Mouse (Mus musculus) testis, postnatal 14 days (tissue): Measurements from ENCODE around the gene 9930021J03Rik.

ENCODE experiments used
- DNase-seq: peaks from one replicate; pipeline ENCODE4 v3.0.0; 2021; ENCODE audit warnings: low spot score

The 9930021J03Rik gene

DNA sequence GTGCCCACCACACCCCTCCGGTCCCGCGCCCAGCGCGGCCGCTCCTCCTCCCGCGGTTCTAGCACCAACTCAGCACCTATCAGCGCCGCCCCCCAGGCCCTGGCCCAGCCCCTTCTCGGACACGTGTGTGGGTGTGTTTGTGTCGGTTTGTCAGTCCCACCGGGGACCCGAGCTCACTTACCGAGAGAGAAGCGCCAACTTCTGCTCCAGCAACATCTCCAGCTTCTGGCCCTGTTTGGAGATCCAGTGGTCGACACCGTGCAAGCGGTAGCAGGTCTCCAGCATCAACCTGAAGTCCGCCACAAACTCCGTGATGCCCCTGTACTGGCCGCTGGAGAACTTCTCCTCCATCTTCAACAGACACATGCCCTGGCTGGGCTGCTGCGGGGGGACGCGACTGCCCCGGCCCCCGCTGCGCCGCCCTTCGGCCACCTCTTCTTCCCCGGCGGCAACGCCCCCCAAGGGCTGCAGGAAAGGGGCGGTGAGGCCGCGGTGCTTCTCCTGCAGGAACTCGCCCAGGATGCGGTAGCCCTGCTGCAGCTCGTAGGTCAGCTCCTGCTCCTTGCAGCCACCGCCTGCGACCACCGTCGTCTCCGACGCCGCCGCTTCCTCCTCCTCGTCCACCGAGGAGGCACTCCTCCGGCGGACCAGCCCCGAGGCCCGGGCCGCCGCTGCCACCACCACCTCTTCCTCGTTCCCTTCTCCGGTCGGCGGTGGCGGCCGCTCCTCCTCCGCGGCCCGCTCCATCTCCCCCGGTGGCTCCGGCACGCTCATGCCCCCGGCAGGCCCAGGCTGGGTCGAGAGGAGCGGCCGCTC is 480 bp downstream of the 9930021J03Rik start:
- peak; percentile 79 for DNase-seq

DNA sequence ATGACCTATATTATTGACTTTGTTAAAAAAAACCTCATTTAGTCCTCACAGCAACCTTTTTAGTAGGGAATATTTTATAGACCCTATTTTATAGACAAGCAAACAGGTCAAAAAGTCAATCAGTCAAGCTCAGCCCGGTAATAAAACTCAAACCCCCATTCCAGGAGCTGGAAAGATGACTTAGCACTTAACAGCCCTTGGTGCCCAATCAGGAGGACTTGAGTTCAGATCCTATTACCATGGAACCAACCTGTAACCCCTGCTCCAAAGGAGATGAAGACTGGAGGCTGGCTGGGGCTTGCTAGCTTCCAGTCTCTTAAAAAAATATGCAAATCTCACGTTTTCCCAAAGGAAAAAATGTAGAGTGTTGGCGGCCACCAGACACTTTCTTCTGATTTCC is 1.8 kb downstream of the 9930021J03Rik start:
- DNase-seq = no peak

DNA sequence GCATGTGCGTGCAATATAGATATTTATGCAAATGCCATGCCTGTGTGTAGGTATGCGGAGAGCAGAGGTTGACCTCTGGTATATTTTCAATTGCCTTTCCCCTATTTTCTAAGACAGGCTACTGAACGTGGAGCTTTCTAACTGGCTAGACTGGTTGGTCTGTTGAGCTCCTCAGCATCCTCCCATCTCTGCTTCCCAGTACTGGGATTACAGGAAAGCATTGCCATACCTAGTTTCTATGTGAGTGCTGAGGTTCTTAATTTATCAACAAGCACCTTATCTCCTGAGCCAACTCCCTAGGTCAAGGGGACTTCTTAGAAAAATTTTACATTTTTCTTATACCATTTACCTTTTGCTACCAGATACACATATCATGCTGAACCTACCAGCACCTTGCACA is 8.4 kb downstream of the 9930021J03Rik start:
- no peak for DNase-seq

DNA sequence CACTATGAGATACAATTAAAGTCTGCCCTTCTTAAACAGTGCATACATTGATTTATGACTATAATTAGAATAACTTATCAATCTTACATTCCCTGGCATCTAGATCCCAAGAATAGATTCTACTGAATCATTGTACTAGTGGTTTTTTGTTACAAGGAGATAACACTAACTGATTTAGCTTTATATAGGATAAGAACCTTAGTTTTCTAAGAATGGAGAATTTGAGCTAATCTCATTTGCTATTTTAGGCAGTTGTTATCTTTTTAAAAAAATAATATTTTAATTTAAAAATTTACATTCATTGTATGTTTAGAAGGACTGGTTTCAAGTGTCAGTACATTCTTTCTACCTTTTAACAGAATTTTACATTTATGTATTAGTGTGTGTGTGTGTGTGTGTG is 17.8 kb downstream of the 9930021J03Rik start:
- DNase-seq = no peak

DNA sequence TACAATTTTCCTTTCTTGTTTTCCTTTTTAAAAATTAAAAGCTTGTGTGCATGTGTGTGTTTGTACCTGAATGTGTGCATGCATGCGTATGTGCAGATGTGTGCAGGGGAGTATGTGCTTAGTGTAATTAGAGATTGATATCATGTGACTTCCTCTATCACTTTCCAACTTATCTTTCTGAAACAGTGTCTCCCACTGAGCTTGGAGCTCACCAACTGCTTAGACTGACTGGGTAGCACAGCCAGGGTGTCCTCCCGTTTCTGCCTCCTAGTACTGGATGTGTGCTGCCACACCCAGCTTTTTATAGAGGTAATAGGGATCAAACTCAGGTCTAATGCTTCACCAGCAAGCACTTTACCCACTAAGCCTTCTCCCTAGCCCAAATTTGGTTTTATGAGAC is 22.9 kb downstream of the 9930021J03Rik start:
- no peak for DNase-seq

DNA sequence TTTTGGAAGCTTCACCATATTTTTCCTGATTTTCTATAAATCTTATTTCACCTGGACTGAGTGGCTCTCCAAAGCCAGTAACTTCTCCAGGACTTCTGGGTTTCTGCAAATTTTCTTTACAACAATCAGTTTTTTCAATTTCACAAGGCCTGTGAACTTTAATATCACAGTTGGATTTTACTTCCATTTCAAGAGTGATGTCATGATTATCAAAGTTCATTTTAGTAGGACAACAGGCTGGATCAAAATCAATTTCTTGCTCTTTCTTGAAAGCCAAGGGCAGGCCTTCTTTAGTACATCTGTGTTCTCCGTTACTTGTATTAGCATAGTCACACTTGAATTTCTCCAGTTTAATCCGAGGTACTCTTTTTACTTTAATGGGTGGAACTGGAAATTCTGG is 51.9 kb downstream of the 9930021J03Rik start:
- DNase-seq = no peak

DNA sequence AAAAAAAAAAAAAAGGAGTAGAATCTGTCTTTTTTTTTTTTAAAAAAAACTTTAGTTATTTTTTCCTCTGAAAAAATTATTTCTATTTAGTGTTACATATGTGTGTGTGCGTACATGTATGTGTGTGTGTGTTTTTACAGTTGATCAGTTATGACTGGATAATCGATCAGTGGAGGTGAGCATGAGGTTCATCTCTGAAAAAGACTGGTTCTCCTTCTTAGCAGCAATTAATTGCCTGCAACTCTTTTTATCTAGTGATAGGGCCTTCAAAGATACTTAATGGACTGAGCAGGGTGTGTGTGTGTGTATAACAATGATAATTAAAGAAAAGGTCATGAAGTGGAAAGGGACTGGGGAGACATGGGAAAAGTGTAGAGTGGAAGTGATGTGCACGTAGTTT is 54.8 kb downstream of the 9930021J03Rik start:
- no peak for DNase-seq

DNA sequence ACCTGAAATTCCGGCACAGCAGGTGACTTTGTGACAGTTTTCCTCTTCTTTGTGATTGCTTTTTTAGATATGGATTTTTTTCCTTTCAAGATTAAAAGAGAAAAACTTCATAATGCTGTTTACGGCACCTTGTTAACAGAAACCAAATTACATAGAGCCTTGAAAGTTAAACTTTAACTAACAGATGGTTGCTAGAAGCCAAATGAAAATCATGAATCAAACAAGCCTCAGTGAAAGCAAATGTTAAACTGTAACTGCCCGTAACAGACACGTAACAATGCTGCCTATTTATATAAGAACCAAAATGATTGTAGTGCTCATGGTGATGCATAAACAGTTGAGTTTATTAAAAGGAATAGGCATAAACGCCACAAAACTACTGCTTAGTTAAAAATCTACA is 62.3 kb downstream of the 9930021J03Rik start:
- DNase-seq = no peak

DNA sequence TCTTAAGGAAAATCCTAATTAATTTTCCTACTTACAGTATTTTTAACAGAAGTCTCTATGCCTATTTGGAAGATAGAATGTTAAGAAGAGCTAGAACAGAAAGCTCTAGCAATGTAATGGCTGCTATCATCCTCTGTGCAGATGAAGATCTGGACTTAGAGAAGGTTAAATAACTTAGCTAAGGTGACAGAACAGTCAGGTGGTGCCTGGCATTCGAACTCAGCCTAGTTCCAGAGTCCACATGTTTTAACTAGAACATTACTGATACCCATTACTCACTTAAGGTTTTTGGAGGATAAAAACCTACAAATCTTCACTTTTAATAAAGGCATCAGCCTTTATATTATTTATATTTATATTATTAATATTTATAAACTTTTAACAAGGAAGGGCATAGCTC is 65.1 kb downstream of the 9930021J03Rik start:
- no peak for DNase-seq

DNA sequence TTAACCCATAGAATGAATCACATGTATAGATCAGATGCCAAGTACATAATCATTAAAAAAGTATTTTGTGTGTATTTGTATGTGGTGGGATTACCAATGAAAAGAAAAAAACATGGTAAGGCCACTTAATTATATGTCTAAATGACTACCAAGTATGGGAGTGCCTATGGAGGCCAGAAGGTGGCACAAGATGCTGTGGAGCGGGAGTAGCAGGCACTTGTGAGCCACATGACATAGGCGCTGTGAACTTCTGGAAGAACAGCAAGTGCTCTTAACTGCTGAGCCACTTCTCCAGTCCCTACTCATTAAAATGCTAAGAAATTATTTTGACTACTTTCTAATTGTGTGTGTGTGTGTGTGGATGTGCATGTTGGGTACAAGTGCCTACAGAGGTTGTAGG is 66.2 kb downstream of the 9930021J03Rik start:
- no peak for DNase-seq

DNA sequence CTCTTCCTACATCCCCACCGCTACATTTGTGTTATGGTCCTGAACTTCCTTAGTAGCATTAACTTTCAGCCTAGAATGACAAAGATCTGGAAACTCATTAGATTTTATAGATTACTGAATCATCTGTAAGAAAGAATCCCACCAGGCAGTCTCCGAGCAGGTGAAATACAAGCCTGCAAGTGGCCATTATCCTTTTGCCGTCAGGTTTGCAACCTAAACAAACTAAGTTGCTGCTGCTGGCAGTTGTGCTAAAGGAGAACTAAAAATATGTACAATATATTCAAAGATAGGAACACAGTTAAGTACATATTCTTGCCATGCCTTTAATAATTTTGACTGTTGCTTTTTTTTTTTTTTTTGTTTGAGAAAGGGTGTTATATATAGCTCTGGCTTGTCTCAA is 70.4 kb downstream of the 9930021J03Rik start:
- no peak for DNase-seq

DNA sequence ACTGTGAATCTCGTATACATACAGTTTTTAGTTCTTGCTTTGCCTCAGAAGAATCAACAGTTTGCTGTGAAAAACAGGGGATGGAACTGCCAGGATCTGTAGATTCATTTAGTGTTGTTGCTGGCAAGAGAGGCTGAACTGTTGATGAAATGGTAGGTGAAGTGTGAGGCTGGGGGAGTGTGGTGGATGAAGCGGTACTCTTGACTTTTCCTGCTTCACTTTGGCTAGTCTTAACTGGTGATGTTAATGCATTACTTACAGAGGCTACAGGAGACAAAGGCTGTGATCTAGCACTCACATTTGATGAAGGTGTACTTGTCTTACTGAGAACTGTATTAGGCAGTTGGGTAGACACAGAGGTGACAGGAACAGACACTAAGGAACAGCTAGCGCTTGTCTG is 87.3 kb downstream of the 9930021J03Rik start:
- no peak for DNase-seq

DNA sequence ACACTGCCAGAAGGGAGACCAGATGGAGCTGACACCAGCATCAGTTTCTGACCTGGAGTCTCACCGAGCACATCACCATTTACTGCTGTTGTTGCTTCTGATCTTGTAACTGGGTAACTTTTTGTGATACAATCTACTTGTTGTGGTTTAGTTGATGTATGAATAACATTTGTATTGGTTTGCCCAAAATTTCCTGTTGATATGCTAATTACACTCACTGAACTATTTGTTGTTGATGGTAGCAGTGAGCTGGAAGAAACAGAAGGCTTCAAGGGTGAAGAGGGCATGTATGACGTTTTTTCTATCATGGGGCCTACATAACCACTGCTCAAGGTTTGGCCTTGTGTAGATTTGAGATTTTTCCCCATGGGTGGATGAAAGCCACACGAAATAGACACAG is 87.9 kb downstream of the 9930021J03Rik start:
- DNase-seq = no peak

DNA sequence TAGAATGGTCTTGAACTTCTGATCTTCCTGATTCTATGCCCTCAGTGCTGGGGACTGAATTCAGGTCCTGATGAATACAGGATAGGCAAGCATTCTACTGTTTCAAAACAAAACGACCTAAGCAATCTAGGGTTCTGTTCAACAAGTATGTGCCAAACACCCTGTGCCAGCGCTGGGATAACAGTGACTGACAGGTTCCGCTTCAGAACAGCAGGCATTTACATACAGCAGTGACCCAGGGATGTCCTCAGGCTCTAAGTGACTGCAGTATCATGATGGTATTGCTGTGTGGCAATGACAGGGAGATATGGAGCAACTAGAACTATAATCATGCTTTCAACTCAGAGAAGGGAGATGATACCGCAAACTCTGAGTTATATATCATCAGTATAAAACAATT is 92.3 kb downstream of the 9930021J03Rik start:
- no peak for DNase-seq

DNA sequence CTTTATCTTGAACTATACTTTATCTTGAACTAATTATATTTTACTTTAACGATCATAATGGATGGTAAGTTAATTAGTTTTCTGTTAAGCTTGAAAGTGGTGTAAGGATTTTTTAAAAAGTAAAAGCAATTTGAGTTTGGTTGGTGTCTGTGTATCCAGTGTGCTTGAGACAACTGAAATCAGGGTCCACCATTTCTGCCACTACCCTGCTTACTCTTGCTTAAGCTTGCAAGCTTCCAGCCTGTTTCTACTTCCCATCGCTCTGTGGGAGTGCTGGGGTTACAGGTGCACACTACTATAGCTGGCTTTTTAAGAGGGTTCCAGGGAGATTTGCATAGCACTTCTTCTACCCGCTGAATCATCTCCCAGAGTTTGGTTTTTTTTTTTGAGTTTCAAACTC is 96.3 kb downstream of the 9930021J03Rik start:
- DNase-seq = no peak

DNA sequence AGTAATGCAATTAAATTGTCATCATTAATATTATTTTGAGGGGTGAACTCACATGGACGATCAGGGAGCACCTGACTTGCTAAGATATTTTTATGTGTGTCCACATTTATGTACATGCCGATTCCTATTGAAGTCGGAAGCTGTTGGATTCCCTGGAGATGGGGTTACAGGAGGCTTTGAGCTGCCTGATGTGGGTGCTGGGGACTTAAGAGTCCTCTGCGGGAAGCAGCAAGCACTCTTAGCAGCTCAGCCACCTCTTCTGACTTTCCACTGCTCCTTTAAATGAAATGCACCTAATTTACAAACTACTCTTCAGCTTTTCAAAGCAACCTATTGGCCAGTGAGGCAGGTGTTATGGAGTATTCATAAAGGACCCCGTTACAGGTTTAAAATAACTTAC is 97.3 kb downstream of the 9930021J03Rik start:
- no peak for DNase-seq

DNA sequence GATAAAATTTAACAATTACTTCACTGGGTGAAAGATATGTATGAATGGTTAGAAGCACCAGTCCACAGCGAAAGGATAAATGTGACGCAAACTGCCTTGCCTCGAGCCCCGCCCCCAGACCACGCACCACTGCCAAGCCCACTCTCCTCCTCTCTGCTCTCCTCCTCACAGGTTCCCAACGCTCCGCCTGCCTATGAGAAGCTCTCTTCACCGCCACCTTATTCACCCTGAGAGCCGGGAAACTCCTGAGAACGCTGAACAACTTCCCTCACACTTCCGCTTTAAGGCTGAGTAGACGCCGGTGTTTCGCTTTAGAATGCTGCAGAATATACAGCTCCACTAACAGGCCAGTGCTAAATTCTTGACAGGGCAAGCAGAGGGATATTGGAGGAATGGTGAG is 97.8 kb downstream of the 9930021J03Rik start:
- DNase-seq = no peak

DNA sequence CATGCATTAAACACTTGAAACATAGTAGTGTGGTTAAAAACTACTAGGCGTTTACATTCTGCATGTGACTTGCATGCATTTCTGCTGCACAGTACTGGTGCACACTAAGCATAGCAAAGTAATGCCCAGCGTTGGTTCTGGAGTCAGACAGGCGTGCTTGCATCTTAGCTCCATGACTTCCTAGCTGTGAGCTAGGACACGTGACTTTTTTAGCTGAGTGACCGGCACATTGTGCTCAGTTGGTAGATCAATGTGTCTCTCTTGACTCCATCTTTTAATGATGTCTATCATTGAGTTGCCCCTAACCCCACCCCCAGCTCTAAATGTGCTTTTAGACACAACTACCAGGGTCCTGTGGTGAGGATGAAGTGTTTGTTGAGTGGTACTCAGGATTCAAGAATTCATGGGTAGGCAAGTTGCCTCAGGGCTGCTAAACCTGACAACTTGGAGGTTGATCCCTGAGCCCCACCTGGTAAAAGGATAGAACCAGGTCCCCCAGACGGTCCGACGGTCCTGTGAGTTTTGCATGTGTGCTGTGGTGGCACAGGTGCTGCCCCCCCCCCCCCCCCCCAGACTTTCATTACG is 98.4 kb downstream of the 9930021J03Rik start:
- DNase-seq = no peak

DNA sequence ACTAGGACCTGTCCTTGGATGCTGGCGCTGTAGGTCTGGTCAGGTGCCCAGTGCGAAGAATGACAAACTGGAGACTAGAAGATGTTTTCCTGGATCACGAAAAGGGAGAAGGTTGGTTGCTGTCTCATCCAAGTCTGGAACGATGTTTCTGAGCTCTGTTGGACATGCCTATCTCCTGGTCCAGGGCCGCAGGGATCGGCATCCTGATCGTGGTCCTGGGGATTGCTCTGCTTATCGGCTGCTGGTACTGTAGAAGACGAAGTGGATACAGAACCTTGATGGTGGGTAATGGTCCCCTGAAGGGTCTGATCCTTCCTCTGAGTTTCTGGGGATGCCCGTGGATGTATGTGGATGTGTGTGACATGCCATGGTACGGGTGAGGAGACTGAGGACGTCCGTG is 101.4 kb downstream of the 9930021J03Rik start:
- DNase-seq = no peak

DNA sequence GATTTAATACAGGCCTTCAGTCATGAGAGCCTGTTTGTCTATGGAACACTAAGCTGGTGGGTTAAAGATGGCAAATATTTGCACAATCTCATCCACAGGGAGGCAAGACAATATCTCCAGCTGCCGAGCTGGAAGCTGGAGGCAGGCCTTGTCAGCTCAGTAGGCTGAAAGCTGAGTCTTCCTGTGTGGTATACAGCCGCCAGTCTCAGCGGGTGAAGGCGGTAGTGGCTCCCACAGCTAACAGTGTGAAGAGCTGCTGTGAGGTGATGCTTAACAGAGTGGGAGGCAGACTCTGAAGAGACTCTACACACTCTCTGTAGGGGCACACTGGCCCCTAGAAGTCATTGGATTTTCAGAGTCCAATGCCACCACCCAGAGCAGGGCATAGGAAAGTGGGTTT is 104.1 kb downstream of the 9930021J03Rik start:
- DNase-seq = no peak

DNA sequence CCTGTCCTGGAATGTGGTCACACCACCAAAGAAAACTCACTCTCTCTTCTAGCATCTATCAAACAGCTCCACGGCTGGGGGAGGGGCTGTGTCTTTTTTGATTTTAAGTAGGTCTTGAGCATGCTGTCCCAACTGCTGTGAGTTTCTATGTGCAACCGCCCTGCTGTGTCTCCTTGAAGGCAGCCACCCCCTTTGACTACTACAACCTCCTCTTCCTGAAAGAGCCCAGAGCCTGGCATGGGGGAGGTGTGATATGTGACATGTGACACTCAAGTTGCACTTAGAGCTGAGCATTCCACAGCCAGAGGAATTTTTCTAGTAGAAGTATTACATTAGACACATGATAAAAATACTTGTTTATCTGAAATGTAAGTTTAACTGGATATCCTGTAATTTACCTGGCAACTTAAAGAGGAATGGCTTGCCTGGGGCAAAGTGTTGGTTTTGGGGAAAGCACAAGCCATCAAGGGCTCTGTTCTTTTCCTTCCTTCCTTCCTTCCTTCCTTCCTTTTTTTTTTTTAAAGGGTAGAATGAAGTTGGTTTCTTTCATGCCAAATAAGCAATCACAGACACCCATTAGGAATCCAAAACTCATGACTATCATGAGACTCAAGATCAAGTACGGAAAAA is 108.4 kb downstream of the 9930021J03Rik start, which contains the start of gene Mlana:
Gene Mlana, plus strand, starts transcription at position 580 of the 630 bp plus-strand sequence.
- DNase-seq = no peak

DNA sequence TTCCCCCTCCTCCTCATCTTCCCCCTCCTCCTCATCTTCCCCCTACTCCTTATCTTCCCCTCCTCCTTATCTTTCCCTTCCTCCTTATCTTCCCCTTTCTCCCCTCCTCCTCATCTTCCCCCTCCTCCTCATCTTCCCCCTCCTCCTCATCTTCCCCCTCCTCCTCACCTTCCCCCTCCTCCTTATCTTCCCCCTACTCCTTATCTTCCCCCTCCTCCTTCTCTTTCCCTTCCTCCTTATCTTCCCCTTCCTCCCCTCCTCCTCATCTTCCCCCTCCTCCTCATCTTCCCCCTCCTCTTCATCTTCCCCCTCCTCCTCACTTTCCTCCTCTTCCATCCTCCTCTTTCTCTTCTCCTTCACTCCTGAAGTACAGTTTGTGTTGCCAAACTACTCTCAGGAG is 108.9 kb downstream of the 9930021J03Rik start:
- no peak for DNase-seq

DNA sequence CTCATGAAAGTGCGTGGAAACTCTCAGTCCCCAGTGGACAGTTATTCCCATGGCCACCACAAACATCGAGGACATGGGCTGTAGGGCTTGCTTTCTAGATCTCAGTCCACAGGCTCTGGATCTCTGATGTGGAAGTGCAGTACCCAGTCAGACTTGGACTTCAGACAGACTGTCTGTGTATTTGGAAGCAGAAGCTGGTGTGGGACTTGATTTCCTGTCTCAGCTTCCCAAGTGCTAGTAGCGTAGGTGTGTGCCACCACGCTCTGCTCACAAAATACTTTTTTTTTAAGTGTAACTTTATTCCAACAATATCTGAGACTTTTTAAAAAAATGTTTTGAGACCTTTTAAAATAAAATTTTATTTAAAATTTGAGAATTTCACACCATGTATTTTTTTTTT is 109.5 kb downstream of the 9930021J03Rik start:
- DNase-seq = no peak
